Mouse (Mus musculus): Measurements from ENCODE around the gene Olfr1410. TPM values are rescaled to one million over a fixed set of nuclear protein-coding genes. Genes with fewer than 3 reads are reported as not detected.

Gene Olfr1410
- polyA plus RNA-seq, 1 experiment from 2014 or later, result not detected

GRCm38 (mm10) chr1:92659392-92659791 lies 53.8 kb downstream of the Olfr1410 start:
- Histone ChIP-seq H3K4me3 (ENCODE audit: low read length) (no peak overlapping the region), H3K9me3 (ENCODE audit: control insufficient read depth, low read length) (no peaks in the 10 kb centered on the region), H3K27me3 (replicated peaks; ENCODE audit: control insufficient read depth, insufficient read depth, low read length) (no peaks in the 10 kb centered on the region; the same call in 1 of the 2 replicates), H3K9ac (ENCODE audit: low read depth, low read length) (no peak overlapping the region), H3K4me2 (ENCODE audit: low read length) (no peak overlapping the region), H3K4me1 (ENCODE audit: control insufficient read depth, insufficient read depth, low read depth, low read length) (no peaks in the 10 kb centered on the region), H3K36me3 (ENCODE audit: control insufficient read depth, insufficient read depth, low read length) (no peaks in the 10 kb centered on the region), H3K27ac (ENCODE audit: low read depth, low read length) (no peak overlapping the region)
- no peak for ATAC-seq
- WGBS, result 71% methylated on average over 5 of the region's 5 CpGs

Other genes with a start within 250 kb of the Olfr1410 start
- 339 and 361 TPM in 2 replicates for gene Ndufa10, start 131.9 kb upstream of the Olfr1410 start, polyA plus RNA-seq (2015; fragmentation: Nextera tagmentation; extraction: Ambion mirVana)
- gene Olfr1416, start 120.7 kb upstream of the Olfr1410 start, polyA plus RNA-seq (2015; fragmentation: Nextera tagmentation; extraction: Ambion mirVana), result not detected in 2 replicates
- not detected in 2 replicates for gene Olfr1415, start 109.7 kb upstream of the Olfr1410 start, polyA plus RNA-seq (2015; fragmentation: Nextera tagmentation; extraction: Ambion mirVana)
- gene Olfr1414, start 87.1 kb upstream of the Olfr1410 start, polyA plus RNA-seq (2015; fragmentation: Nextera tagmentation; extraction: Ambion mirVana), result not detected in 2 replicates
- gene Olfr1413, start 34.5 kb upstream of the Olfr1410 start, polyA plus RNA-seq (2015; fragmentation: Nextera tagmentation; extraction: Ambion mirVana), result not detected in 2 replicates
- gene Olfr1412, start 20.0 kb upstream of the Olfr1410 start, polyA plus RNA-seq (2015; fragmentation: Nextera tagmentation; extraction: Ambion mirVana), result not detected in 2 replicates
- not detected in 2 replicates for gene Olfr1411, start 11.4 kb upstream of the Olfr1410 start, polyA plus RNA-seq (2015; fragmentation: Nextera tagmentation; extraction: Ambion mirVana)
- gene Olfr12, start 12.0 kb downstream of the Olfr1410 start, polyA plus RNA-seq (2015; fragmentation: Nextera tagmentation; extraction: Ambion mirVana), result 0.24 TPM in 1 of 2 replicates, not detected in the other
- 496 and 558 TPM in 2 replicates for gene Cops9, start 36.2 kb downstream of the Olfr1410 start, polyA plus RNA-seq (2015; fragmentation: Nextera tagmentation; extraction: Ambion mirVana)
- gene Otos, start 43.1 kb downstream of the Olfr1410 start, polyA plus RNA-seq (2015; fragmentation: Nextera tagmentation; extraction: Ambion mirVana), result 0.19 and 0.29 TPM in 2 replicates
- 57.2 and 65.4 TPM in 2 replicates for gene Gpc1, start 225.9 kb downstream of the Olfr1410 start, polyA plus RNA-seq (2015; fragmentation: Nextera tagmentation; extraction: Ambion mirVana)

All from hindbrain, embryonic 16.5 days (tissue).